Mouse (Mus musculus) neutrophil, adult 59 days (primary cell): Measurements from ENCODE around the gene Zfp874a. TPM values are rescaled to one million over a fixed set of nuclear protein-coding genes. Genes with fewer than 3 reads are reported as not detected.

Experiments used
- total RNA-seq, 2 experiments: library from RNA; stranded (reverse); gene quantifications; 1 replicate in 1 of 2; 2 replicates in 1 of 2; pipeline ENCODE4 v1.2.4; 2023

The Zfp874a gene
- 1 to 10 TPM; 3.2 to 4.1 TPM for total RNA-seq

GRCm38 (mm10) chr13:67451172-67452020 is at the start of gene Zfp874a:
Zfp874a (minus strand) TSS chr13:67451624.

GRCm38 (mm10) chr13:67500084-67500719 is 48.8 kb upstream of the Zfp874a start, which contains the start of gene Zfp58:
Zfp58 (minus strand) TSS chr13:67500555.

GRCm38 (mm10) chr13:67483625-67484423 is 32.4 kb upstream of the Zfp874a start, which contains the start of gene Zfp874b:
Zfp874b (minus strand) TSS chr13:67484258.

GRCm38 (mm10) chr13:67421207-67421857 is 30.1 kb downstream of the Zfp874a start, which contains the start of gene Zfp459:
Zfp459 (minus strand) TSS chr13:67421418.

GRCm38 (mm10) chr13:67399183-67399903 is 52.1 kb downstream of the Zfp874a start, which contains the start of gene Zfp429:
Zfp429 (minus strand) TSS chr13:67399819.

GRCm38 (mm10) chr13:67375050-67375911 is 76.1 kb downstream of the Zfp874a start, which contains the start of the genes Gm28041 and Zfp456:
Gm28041 (minus strand) TSS chr13:67375733.
Zfp456 (minus strand) TSS chr13:67375810.

Other genes starting within 250 kb of the Zfp874a start
- gene Zfp458, start 173.2 kb downstream of the Zfp874a start, total RNA-seq = 1 to 10 TPM; 1.4 to 1.5 TPM
- under 1 TPM; 0.60 TPM for gene Zfp457, start 145.1 kb downstream of the Zfp874a start, total RNA-seq
- 1 to 10 TPM; 6.3 to 6.6 TPM for gene Zfp595, start 119.1 kb downstream of the Zfp874a start, total RNA-seq
- under 1 TPM in 1 of 2 experiments, not detected in 1; 0.88 TPM for gene Gm28044, start 91.1 kb downstream of the Zfp874a start, total RNA-seq
- 1 to 10 TPM; 5.9 to 6.6 TPM for gene Zfp953, start 91.0 kb downstream of the Zfp874a start, total RNA-seq
- gene Gm28041, start 75.9 kb downstream of the Zfp874a start, total RNA-seq = 1 to 10 TPM in 1 of 2 experiments, not detected in 1; 3.5 TPM
- gene Zfp456, start 75.8 kb downstream of the Zfp874a start, total RNA-seq = 1 to 10 TPM in 1 of 2 experiments, under 1 TPM in 1; 0.84 to 1.8 TPM
- 1 to 10 TPM; 2.4 to 5.7 TPM for gene Zfp429, start 51.8 kb downstream of the Zfp874a start, total RNA-seq
- 1 to 10 TPM in 1 of 2 experiments, under 1 TPM in 1; 0.22 to 1.1 TPM for gene Zfp459, start 30.2 kb downstream of the Zfp874a start, total RNA-seq
- gene Zfp874b, start 32.6 kb upstream of the Zfp874a start, total RNA-seq = 1 to 10 TPM; 5.7 to 6.2 TPM
- 1 to 10 TPM; 4.1 to 5.2 TPM for gene Zfp58, start 48.9 kb upstream of the Zfp874a start, total RNA-seq
- gene Gm26965, start 74.5 kb upstream of the Zfp874a start, total RNA-seq = not detected
- 10 to 100 TPM; 12.9 to 15.0 TPM for gene Zfp87, start 74.6 kb upstream of the Zfp874a start, total RNA-seq
- gene Zfp748, start 102.2 kb upstream of the Zfp874a start, total RNA-seq = 1 to 10 TPM; 4.2 to 5.4 TPM
- gene Zfp729b, start 158.1 kb upstream of the Zfp874a start, total RNA-seq = 10 to 100 TPM in 1 of 2 experiments, 1 to 10 TPM in 1; 8.9 to 10.7 TPM
- gene Gm49345, start 186.1 kb upstream of the Zfp874a start, total RNA-seq = 1 to 10 TPM in 1 of 2 experiments, under 1 TPM in 1; 0.78 to 1.7 TPM
- gene Zfp729a, start 186.2 kb upstream of the Zfp874a start, total RNA-seq = 10 to 100 TPM in 1 of 2 experiments, 1 to 10 TPM in 1; 10.0 TPM
- 1 to 10 TPM; 6.0 to 8.1 TPM for gene Zfp738, start 235.4 kb upstream of the Zfp874a start, total RNA-seq